Mouse (Mus musculus): ENCODE data around the gene Il2ra. TPM values are rescaled to one million over a fixed set of nuclear protein-coding genes. Genes with fewer than 3 reads are reported as not detected.

The Il2ra gene
- polyA plus RNA-seq, 1 experiment from 2014 or later = 0.03 TPM

Other genes with a start within 250 kb of the Il2ra start
- gene Pfkfb3, start 88.7 kb upstream of the Il2ra start, polyA plus RNA-seq (2015; fragmentation: Nextera tagmentation; extraction: Ambion mirVana) = 18.9 and 20.7 TPM in 2 replicates
- gene Rbm17, start 38.7 kb upstream of the Il2ra start, polyA plus RNA-seq (2015; fragmentation: Nextera tagmentation; extraction: Ambion mirVana) = 128 and 138 TPM in 2 replicates
- not detected in 2 replicates for gene Gm17490, start 16.5 kb upstream of the Il2ra start, polyA plus RNA-seq (2015; fragmentation: Nextera tagmentation; extraction: Ambion mirVana)
- gene Il15ra, start 62.5 kb downstream of the Il2ra start, polyA plus RNA-seq (2015; fragmentation: Nextera tagmentation; extraction: Ambion mirVana) = 2.1 and 2.6 TPM in 2 replicates
- 108 and 110 TPM in 2 replicates for gene Fbh1, start 134.8 kb downstream of the Il2ra start, polyA plus RNA-seq (2015; fragmentation: Nextera tagmentation; extraction: Ambion mirVana)
- gene Ankrd16, start 135.1 kb downstream of the Il2ra start, polyA plus RNA-seq (2015; fragmentation: Nextera tagmentation; extraction: Ambion mirVana) = 36.9 and 39.2 TPM in 2 replicates

Measured in intestine, embryonic 15.5 days (tissue).